Mouse (Mus musculus) heart, adult 2 months (tissue): Measurements from ENCODE around the gene Phf20. TPM values are rescaled to one million over a fixed set of nuclear protein-coding genes. Genes with fewer than 3 reads are reported as not detected.

Experiments
- DNase-seq, 2 experiments: peaks; one replicate each; pipeline ENCODE4 v3.0.0; 2021
- H3K27ac ChIP-seq: fragments of 200-600 bp; 2 replicates; pipeline ENCODE4 v1.8.1; 2022
- H3K27me3 ChIP-seq: fragments of 200-500 bp; 2 replicates; pipeline ENCODE4 v1.6.1; 2012; ENCODE audit warnings: mild to moderate bottlenecking, low read length, inconsistent platforms, mixed read lengths; ENCODE audit not compliant: control insufficient read depth, insufficient read depth
- H3K36me3 ChIP-seq: fragments of 200-500 bp; 2 replicates; pipeline ENCODE4 v1.6.1; 2012; ENCODE audit warnings: low read length, inconsistent platforms; ENCODE audit not compliant: control insufficient read depth, insufficient read depth
- H3K4me1 ChIP-seq: fragments of 200-500 bp; 2 replicates; pipeline ENCODE4 v1.6.1; 2011; ENCODE audit warnings: low read length; ENCODE audit not compliant: control insufficient read depth, insufficient read depth
- H3K4me3 ChIP-seq: fragments of 200-600 bp; 2 replicates; pipeline ENCODE4 v1.8.1; 2022
- H3K79me2 ChIP-seq: fragments of 200-500 bp; replicated peaks from 2 replicates; pipeline ENCODE4 v1.6.1; 2012; ENCODE audit warnings: mild to moderate bottlenecking, inconsistent platforms, low read length, moderate library complexity, mixed read lengths; ENCODE audit not compliant: control insufficient read depth, insufficient read depth
- H3K9ac ChIP-seq: fragments of 200-500 bp; 2 replicates; pipeline ENCODE4 v1.6.1; 2012; ENCODE audit warnings: low read depth, mild to moderate bottlenecking, control low read depth, inconsistent platforms, low read length, mixed read lengths
- CTCF ChIP-seq: fragments of 200-600 bp; IDR thresholded peaks from 2 replicates; pipeline ENCODE4 v1.8.1; 2022; ENCODE audit warnings: antibody characterized with exemption, mild to moderate bottlenecking, moderate library complexity
- EP300 ChIP-seq: fragments of 200-500 bp; IDR thresholded peaks from 2 replicates; pipeline ENCODE4 v1.6.1; 2011; ENCODE audit warnings: low read depth, low read length, control low read depth; ENCODE audit not compliant: insufficient read depth
- POLR2A ChIP-seq: fragments of 200-500 bp; IDR thresholded peaks from 2 replicates; pipeline ENCODE4 v1.6.1; 2011; ENCODE audit warnings: mild to moderate bottlenecking, low read depth, low read length, control low read depth; ENCODE audit not compliant: insufficient read depth
- WGBS: fragments of 180-500 bp; shearing (Covaris S2); methylation state at CpG from one replicate; pipeline ENCODE4 v1.1.7; 2018; 5-methylcytosine and 5-hydroxymethylcytosine counted together
- intact Hi-C: fragments of 180-260 bp; cut with DNase I; formaldehyde crosslinking; loops from one replicate; pipeline ENCODE4 v1.15.1; 2025
- polyA plus RNA-seq: library from polyadenylated mRNA; depleted of rRNA; stranded (reverse); fragments of >200 nt; gene quantifications from 2 replicates; pipeline ENCODE4 v1.2.3, GENCODE M21; 2012
- total RNA-seq, 2 experiments: library from RNA; stranded (reverse); gene quantifications; 2 replicates each; pipeline ENCODE4 v1.2.3; 2021

Phf20 gene
- total and polyA plus RNA-seq, 3 experiments = 7.1 to 20.0 (median 15.6) TPM

DNA sequence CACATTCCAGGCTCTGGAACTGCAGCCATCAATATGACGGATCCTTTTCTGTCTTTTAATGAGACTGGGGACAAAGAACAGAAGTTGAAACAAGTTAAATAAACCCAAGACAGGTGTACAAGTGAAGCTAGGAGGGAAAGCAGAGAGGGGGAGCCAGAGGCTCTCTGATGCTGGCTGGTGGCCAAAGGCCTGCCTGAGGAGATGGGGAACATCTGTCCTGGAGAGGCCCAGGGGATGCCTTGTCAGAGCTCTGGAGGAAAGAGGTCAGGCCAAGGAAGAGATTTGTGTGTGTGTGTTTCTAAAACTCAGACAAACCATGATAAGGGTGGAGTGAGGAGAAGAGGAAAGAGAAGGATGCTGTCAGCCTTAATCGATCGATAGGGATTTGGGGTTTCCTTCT is 101.4 kb downstream of the Phf20 start:
- Histone ChIP-seq H3K27ac (no peak overlapping the region), H3K9ac (no peak overlapping the region), H3K79me2 (no peaks in the 10 kb centered on the region), H3K36me3 (no peaks in the 10 kb centered on the region), H3K4me1 (no peaks in the 10 kb centered on the region), H3K4me3 (no peak overlapping the region), H3K27me3 (no peaks in the 10 kb centered on the region)
- 44% methylated on average over 3 of the region's 3 CpGs for WGBS
- DNase-seq = peak; percentile 44 to 62
- TF ChIP-seq EP300 (no peak), CTCF (0 out of 2 replicates have a peak, but pooled peaks have one; percentile 1), POLR2A (no peak)
- intact Hi-C loops = no loop called here

GRCm38 (mm10) chr2:156298458-156298857 is 102.2 kb downstream of the Phf20 start:
- intact Hi-C loops = no loop called here
- no peaks in the 10 kb centered on the region for H3K79me2 ChIP-seq
- H3K4me1 ChIP-seq = no peaks in the 10 kb centered on the region
- DNase-seq = no peak
- WGBS = 76% methylated on average over 7 of the region's 7 CpGs
- no peaks in the 10 kb centered on the region for H3K36me3 ChIP-seq
- TF ChIP-seq EP300 (no peak), CTCF (no peak), POLR2A (no peak)
- H3K4me3 ChIP-seq = no peak overlapping the region
- no peak overlapping the region for H3K9ac ChIP-seq
- no peak overlapping the region for H3K27ac ChIP-seq
- H3K27me3 ChIP-seq = no peaks in the 10 kb centered on the region

GRCm38 (mm10) chr2:156302063-156302462 is 105.8 kb downstream of the Phf20 start:
- H3K4me1 ChIP-seq = no peaks in the 10 kb centered on the region
- no peak overlapping the region for H3K9ac ChIP-seq
- H3K4me3 ChIP-seq = no peak overlapping the region
- H3K27me3 ChIP-seq = no peaks in the 10 kb centered on the region
- intact Hi-C loops = loop anchor here (5.0 kb wide), 1 partner anchor 160 kb away; no protein-coding TSS in a partner anchor
- TF ChIP-seq EP300 = no peak
- H3K79me2 ChIP-seq = no peaks in the 10 kb centered on the region
- 93% methylated on average over 4 of the region's 4 CpGs for WGBS
- DNase-seq = no peak
- no peak overlapping the region for H3K27ac ChIP-seq
- H3K36me3 ChIP-seq = no peaks in the 10 kb centered on the region

DNA sequence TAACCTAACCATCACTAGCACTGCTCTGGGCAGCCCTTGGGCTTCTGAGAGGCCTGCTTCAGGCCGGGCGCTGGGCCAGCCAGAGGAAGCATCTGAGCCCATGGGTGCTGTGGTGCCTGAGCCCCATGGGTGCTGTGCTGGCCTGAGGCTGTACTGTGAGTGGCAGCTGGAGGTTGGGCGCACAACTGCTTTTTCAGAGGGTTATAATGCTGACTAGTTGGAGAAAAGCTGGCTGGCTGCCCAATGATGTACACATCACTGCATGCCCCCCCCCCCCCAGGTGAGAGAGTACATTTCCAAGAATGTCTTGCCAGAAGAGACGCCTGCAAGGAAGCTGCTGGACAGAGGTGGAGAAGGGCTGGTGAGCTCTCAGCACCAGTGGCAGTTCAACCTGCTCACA is 108.1 kb downstream of the Phf20 start:
- H3K9ac ChIP-seq = no peak overlapping the region
- no peak for DNase-seq
- 89% methylated on average over 4 of the region's 4 CpGs for WGBS
- H3K27me3 ChIP-seq = no peaks in the 10 kb centered on the region
- no peaks in the 10 kb centered on the region for H3K36me3 ChIP-seq
- no peak overlapping the region for H3K27ac ChIP-seq
- no peak for TF ChIP-seq CTCF
- TF ChIP-seq EP300 = no peak
- TF ChIP-seq POLR2A = no peak
- H3K4me3 ChIP-seq = no peak overlapping the region
- no peaks in the 10 kb centered on the region for H3K4me1 ChIP-seq
- intact Hi-C loops = loop anchor here (5.0 kb wide), 1 partner anchor 158 kb away; no protein-coding TSS in a partner anchor
- H3K79me2 ChIP-seq = no peaks in the 10 kb centered on the region

- Histone ChIP-seq H3K4me3 (no peak overlapping the region), H3K36me3 (no peaks in the 10 kb centered on the region), H3K79me2 (no peaks in the 10 kb centered on the region), H3K27me3 (no peaks in the 10 kb centered on the region), H3K4me1 (no peaks in the 10 kb centered on the region), H3K9ac (no peak overlapping the region), H3K27ac (no peak overlapping the region)
- WGBS = 90% methylated on average over 2 of the region's 2 CpGs
- DNase-seq = no peak
- intact Hi-C loops = no loop called here
- TF ChIP-seq CTCF = peak; percentile 73
- TF ChIP-seq POLR2A = no peak
Measured at GRCm38 (mm10) chr2:156305818-156306217, 109.6 kb downstream of the Phf20 start.

DNA sequence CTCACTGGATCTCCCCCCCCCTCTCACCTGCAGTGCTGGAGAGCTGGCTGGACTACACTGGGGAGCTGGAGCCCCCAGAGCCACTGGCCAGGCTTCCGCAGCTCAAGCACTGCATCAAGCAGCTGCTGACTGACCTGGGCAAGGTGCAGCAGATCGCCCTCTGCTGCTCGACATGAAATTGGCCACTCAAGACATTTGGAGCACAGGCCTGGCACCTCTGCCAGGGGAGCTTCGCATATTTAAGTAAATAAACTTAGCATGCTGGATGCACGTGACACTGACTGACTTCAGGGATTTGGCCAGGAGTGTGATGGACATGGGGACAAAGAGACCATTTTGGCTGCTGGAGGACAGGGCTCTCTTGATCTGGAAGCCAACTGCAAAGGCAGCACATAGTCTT is 111.0 kb downstream of the Phf20 start:
- intact Hi-C loops = no loop called here
- no peak overlapping the region for H3K4me3 ChIP-seq

More for the DNA sequence above, 111.0 kb downstream of the Phf20 start:
- H3K27me3 ChIP-seq = no peaks in the 10 kb centered on the region
- H3K27ac ChIP-seq = no peak overlapping the region
- peaks cover 2% of the 10 kb centered on the region; the same call in 1 of the 2 replicates for H3K4me1 ChIP-seq
- TF ChIP-seq POLR2A = no peak
- peak; percentile 58 for TF ChIP-seq CTCF
- no peak for TF ChIP-seq EP300
- 53% methylated on average over 5 of the region's 5 CpGs for WGBS
- no peak for DNase-seq
- H3K36me3 ChIP-seq = no peaks in the 10 kb centered on the region
- H3K79me2 ChIP-seq = no peaks in the 10 kb centered on the region
- H3K9ac ChIP-seq = no peak overlapping the region
